Mouse (Mus musculus) activated CD4-positive, CD25-positive, alpha-beta regulatory T cell (primary cell): ENCODE data around the gene Nedd4. TPM values are rescaled to one million over a fixed set of nuclear protein-coding genes. Genes with fewer than 3 reads are reported as not detected.

Experiments used
- polyA plus RNA-seq, 2 experiments: library from polyadenylated mRNA; unstranded; fragments of 100-300 nt; shearing (Covaris generic); gene quantifications; one replicate each; pipeline ENCODE4 v1.2.1; 2017

The Nedd4 gene
- 1 to 10 TPM; 2.1 to 3.4 TPM for polyA plus RNA-seq

DNA sequence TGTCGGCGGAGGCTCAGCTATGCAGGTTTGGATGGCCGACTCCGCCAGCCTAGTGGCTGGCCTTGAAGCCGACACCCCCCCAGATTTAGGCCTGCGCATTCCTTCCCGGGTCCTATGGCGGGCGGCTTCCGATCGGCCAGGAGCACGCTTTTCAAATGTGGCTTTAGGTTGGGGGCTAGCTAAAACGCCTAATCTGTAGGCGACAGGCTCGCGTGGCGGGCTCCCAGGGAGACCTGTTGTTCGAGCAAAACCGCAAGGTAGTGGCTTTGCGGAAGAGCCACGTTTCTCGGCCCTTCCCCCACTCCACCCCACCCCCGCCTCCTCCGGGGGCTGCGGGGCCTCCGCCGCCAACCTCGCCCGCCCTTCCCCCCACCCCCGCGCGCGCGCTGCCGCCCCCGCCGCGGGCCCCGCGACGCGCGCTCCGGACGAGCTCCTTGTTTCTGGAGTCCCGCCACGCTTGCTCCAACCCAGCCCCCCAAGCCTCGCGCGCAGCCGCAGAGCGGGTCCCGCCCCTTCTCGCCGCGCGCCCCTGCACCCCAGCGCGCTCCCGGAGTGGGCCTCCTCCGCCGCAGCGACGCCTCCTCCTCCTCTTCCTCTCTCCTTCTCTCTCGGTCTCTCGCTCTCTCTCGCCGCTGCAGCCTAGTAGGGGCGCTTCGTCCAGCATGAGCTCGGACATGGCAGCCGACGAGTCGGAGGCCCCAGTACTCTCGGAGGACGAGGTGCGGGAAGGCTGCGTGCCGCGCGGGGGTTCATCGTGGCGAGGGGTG is at the start of gene Nedd4:
TSS of gene Nedd4 (plus strand) at position 452 of the 767 bp plus-strand sequence.

Other genes with a start within 250 kb of the Nedd4 start
- 10 to 100 TPM; 14.0 to 16.5 TPM for gene Mns1, start 224.3 kb upstream of the Nedd4 start, polyA plus RNA-seq
- gene Tex9, start 170.1 kb upstream of the Nedd4 start, polyA plus RNA-seq: 10 to 100 TPM; 11.8 to 12.0 TPM
- gene Rfx7, start 130.1 kb upstream of the Nedd4 start, polyA plus RNA-seq: 10 to 100 TPM; 31.9 to 35.2 TPM
- gene Prtg, start 144.5 kb downstream of the Nedd4 start, polyA plus RNA-seq: under 1 TPM in 1 of 2 experiments, not detected in 1; 0.33 TPM